Mouse (Mus musculus) adrenal gland, adult 2 months (tissue): ENCODE data around the gene 4930544D05Rik. TPM values are rescaled to one million over a fixed set of nuclear protein-coding genes. Genes with fewer than 3 reads are reported as not detected.

ENCODE experiments used
- DNase-seq: peaks from one replicate; pipeline ENCODE4 v3.0.0; 2021
- polyA plus RNA-seq: library from polyadenylated mRNA; depleted of rRNA; stranded (reverse); fragments of >200 nt; gene quantifications from 2 replicates; pipeline ENCODE4 v1.2.3, GENCODE M21; 2012; rRNA removed
- total RNA-seq, 2 experiments: library from RNA; stranded (reverse); gene quantifications; 2 replicates each; pipeline ENCODE4 v1.2.3; 2021

4930544D05Rik gene
- total and polyA plus RNA-seq, 3 experiments: not detected

GRCm38 (mm10) chr11:70656456-70656927 is 40.8 kb downstream of the 4930544D05Rik start:
- peak; percentile 60 for DNase-seq

GRCm38 (mm10) chr11:70656964-70657363 is 41.3 kb downstream of the 4930544D05Rik start, which contains the start of gene Eno3:
Gene Eno3, plus strand, starts transcription at chr11:70657202.
- DNase-seq: peak; percentile 43

- peak; percentile 2 for DNase-seq
These were observed 41.9 kb downstream of the 4930544D05Rik start for GRCm38 (mm10) chr11:70657573-70657972.

- DNase-seq: no peak
These were observed 42.3 kb downstream of the 4930544D05Rik start for GRCm38 (mm10) chr11:70657991-70658390.

GRCm38 (mm10) chr11:70658521-70658920 is 42.9 kb downstream of the 4930544D05Rik start:
- DNase-seq: no peak

- no peak for DNase-seq
These were observed 43.3 kb downstream of the 4930544D05Rik start for GRCm38 (mm10) chr11:70658942-70659341.

- DNase-seq: peak; percentile 3
These were observed 44.9 kb downstream of the 4930544D05Rik start for GRCm38 (mm10) chr11:70660571-70660970.

GRCm38 (mm10) chr11:70663101-70663500 is 47.5 kb downstream of the 4930544D05Rik start:
- no peak for DNase-seq

- no peak for DNase-seq
These were observed 48.3 kb downstream of the 4930544D05Rik start for GRCm38 (mm10) chr11:70663957-70664356.

- no peak for DNase-seq
These were observed 49.1 kb downstream of the 4930544D05Rik start for GRCm38 (mm10) chr11:70664741-70665140.

Other genes with a start within 250 kb of the 4930544D05Rik start
- 10 to 100 TPM; 15.4 to 22.2 TPM for gene Pelp1, start 205.8 kb upstream of the 4930544D05Rik start, total RNA-seq
- gene Pelp1, start 205.8 kb upstream of the 4930544D05Rik start, polyA plus RNA-seq: 25.0 and 39.1 TPM in 2 replicates
- 10 to 100 TPM; 27.2 to 27.7 TPM for gene Arrb2, start 183.2 kb upstream of the 4930544D05Rik start, total RNA-seq
- gene Arrb2, start 183.2 kb upstream of the 4930544D05Rik start, polyA plus RNA-seq: 24.2 and 26.9 TPM in 2 replicates
- 10 to 100 TPM; 20.4 to 21.6 TPM for gene Med11, start 163.9 kb upstream of the 4930544D05Rik start, total RNA-seq
- gene Med11, start 163.9 kb upstream of the 4930544D05Rik start, polyA plus RNA-seq: 8.9 TPM in 2 replicates
- 1 to 10 TPM; 1.2 to 1.5 TPM for gene Zmynd15, start 156.4 kb upstream of the 4930544D05Rik start, total RNA-seq
- 4.6 and 5.3 TPM in 2 replicates for gene Zmynd15, start 156.4 kb upstream of the 4930544D05Rik start, polyA plus RNA-seq
- gene Cxcl16, start 155.9 kb upstream of the 4930544D05Rik start, total RNA-seq: 10 to 100 TPM in 1 of 2 experiments, 1 to 10 TPM in 1; 9.4 to 14.0 TPM
- 16.2 and 18.7 TPM in 2 replicates for gene Cxcl16, start 155.9 kb upstream of the 4930544D05Rik start, polyA plus RNA-seq
- 1 to 10 TPM in 1 of 2 experiments, under 1 TPM in 1; 0.52 to 1.5 TPM for gene Tm4sf5, start 110.6 kb upstream of the 4930544D05Rik start, total RNA-seq
- 0.51 TPM in 1 of 2 replicates, not detected in the other for gene Tm4sf5, start 110.6 kb upstream of the 4930544D05Rik start, polyA plus RNA-seq
- under 1 TPM in 1 of 2 experiments, not detected in 1; 0.45 TPM for gene Vmo1, start 101.2 kb upstream of the 4930544D05Rik start, total RNA-seq
- not detected in 2 replicates for gene Vmo1, start 101.2 kb upstream of the 4930544D05Rik start, polyA plus RNA-seq
- under 1 TPM in 1 of 2 experiments, not detected in 1; 0.23 TPM for gene Gltpd2, start 96.7 kb upstream of the 4930544D05Rik start, total RNA-seq
- 0.22 and 0.31 TPM in 2 replicates for gene Gltpd2, start 96.7 kb upstream of the 4930544D05Rik start, polyA plus RNA-seq
- 100 to 1,000 TPM; 269 to 295 TPM for gene Psmb6, start 90.5 kb upstream of the 4930544D05Rik start, total RNA-seq
- gene Psmb6, start 90.5 kb upstream of the 4930544D05Rik start, polyA plus RNA-seq: 227 and 268 TPM in 2 replicates
- not detected for gene Gm40193, start 82.9 kb upstream of the 4930544D05Rik start, total RNA-seq
- gene Gm40193, start 82.9 kb upstream of the 4930544D05Rik start, polyA plus RNA-seq: not detected in 2 replicates
- gene Pld2, start 75.8 kb upstream of the 4930544D05Rik start, total RNA-seq: 10 to 100 TPM in 1 of 2 experiments, 1 to 10 TPM in 1; 8.0 to 10.9 TPM
- 12.8 and 18.4 TPM in 2 replicates for gene Pld2, start 75.8 kb upstream of the 4930544D05Rik start, polyA plus RNA-seq
- 10 to 100 TPM; 44.8 to 46.0 TPM for gene Mink1, start 53.0 kb upstream of the 4930544D05Rik start, total RNA-seq
- gene Mink1, start 53.0 kb upstream of the 4930544D05Rik start, polyA plus RNA-seq: 59.1 and 62.8 TPM in 2 replicates
- not detected for gene Chrne, start 3.4 kb downstream of the 4930544D05Rik start, total RNA-seq
- gene Chrne, start 3.4 kb downstream of the 4930544D05Rik start, polyA plus RNA-seq: 0.30 TPM in 1 of 2 replicates, not detected in the other
- gene Gp1ba, start 23.3 kb downstream of the 4930544D05Rik start, total RNA-seq: under 1 TPM in 1 of 2 experiments, not detected in 1; 0.12 TPM
- 0.03 TPM in 1 of 2 replicates, not detected in the other for gene Gp1ba, start 23.3 kb downstream of the 4930544D05Rik start, polyA plus RNA-seq
- 100 to 1,000 TPM in 1 of 2 experiments, 10 to 100 TPM in 1; 76.9 to 106 TPM for gene Rnf167, start 31.4 kb downstream of the 4930544D05Rik start, total RNA-seq
- gene Rnf167, start 31.4 kb downstream of the 4930544D05Rik start, polyA plus RNA-seq: 91.4 and 101 TPM in 2 replicates
- gene Slc25a11, start 31.6 kb downstream of the 4930544D05Rik start, total RNA-seq: 100 to 1,000 TPM; 124 to 140 TPM
- 118 and 139 TPM in 2 replicates for gene Slc25a11, start 31.6 kb downstream of the 4930544D05Rik start, polyA plus RNA-seq
- 100 to 1,000 TPM; 833 to 893 TPM for gene Pfn1, start 38.8 kb downstream of the 4930544D05Rik start, total RNA-seq
- gene Pfn1, start 38.8 kb downstream of the 4930544D05Rik start, polyA plus RNA-seq: 2,948 and 4,143 TPM in 2 replicates
- 10 to 100 TPM; 18.3 to 67.6 TPM for gene Eno3, start 41.4 kb downstream of the 4930544D05Rik start, total RNA-seq
- 8.0 and 16.9 TPM in 2 replicates for gene Eno3, start 41.4 kb downstream of the 4930544D05Rik start, polyA plus RNA-seq
- 10 to 100 TPM; 83.5 to 85.9 TPM for gene Spag7, start 53.6 kb downstream of the 4930544D05Rik start, total RNA-seq
- gene Spag7, start 53.6 kb downstream of the 4930544D05Rik start, polyA plus RNA-seq: 12.3 and 16.0 TPM in 2 replicates
- gene Camta2, start 72.3 kb downstream of the 4930544D05Rik start, total RNA-seq: 10 to 100 TPM; 36.8 to 51.7 TPM
- 44.8 and 58.4 TPM in 2 replicates for gene Camta2, start 72.3 kb downstream of the 4930544D05Rik start, polyA plus RNA-seq
- 10 to 100 TPM in 1 of 2 experiments, 1 to 10 TPM in 1; 8.2 to 15.7 TPM for gene Inca1, start 84.3 kb downstream of the 4930544D05Rik start, total RNA-seq
- 12.9 and 15.8 TPM in 2 replicates for gene Inca1, start 84.3 kb downstream of the 4930544D05Rik start, polyA plus RNA-seq
- 100 to 1,000 TPM; 184 to 214 TPM for gene Kif1c, start 84.7 kb downstream of the 4930544D05Rik start, total RNA-seq
- gene Kif1c, start 84.7 kb downstream of the 4930544D05Rik start, polyA plus RNA-seq: 71.5 and 79.5 TPM in 2 replicates
- 10 to 100 TPM in 1 of 2 experiments, 1 to 10 TPM in 1; 8.0 to 12.6 TPM for gene Zfp3, start 148.4 kb downstream of the 4930544D05Rik start, total RNA-seq
- gene Zfp3, start 148.4 kb downstream of the 4930544D05Rik start, polyA plus RNA-seq: 1.5 and 2.0 TPM in 2 replicates
- gene Scimp, start 196.7 kb downstream of the 4930544D05Rik start, total RNA-seq: 1 to 10 TPM in 1 of 2 experiments, under 1 TPM in 1; 0.81 to 3.5 TPM
- gene Scimp, start 196.7 kb downstream of the 4930544D05Rik start, polyA plus RNA-seq: 1.2 and 1.3 TPM in 2 replicates
- 100 to 1,000 TPM; 141 to 170 TPM for gene Rabep1, start 228.9 kb downstream of the 4930544D05Rik start, total RNA-seq
- gene Rabep1, start 228.9 kb downstream of the 4930544D05Rik start, polyA plus RNA-seq: 21.3 and 25.9 TPM in 2 replicates